In the genomic region with DNA sequence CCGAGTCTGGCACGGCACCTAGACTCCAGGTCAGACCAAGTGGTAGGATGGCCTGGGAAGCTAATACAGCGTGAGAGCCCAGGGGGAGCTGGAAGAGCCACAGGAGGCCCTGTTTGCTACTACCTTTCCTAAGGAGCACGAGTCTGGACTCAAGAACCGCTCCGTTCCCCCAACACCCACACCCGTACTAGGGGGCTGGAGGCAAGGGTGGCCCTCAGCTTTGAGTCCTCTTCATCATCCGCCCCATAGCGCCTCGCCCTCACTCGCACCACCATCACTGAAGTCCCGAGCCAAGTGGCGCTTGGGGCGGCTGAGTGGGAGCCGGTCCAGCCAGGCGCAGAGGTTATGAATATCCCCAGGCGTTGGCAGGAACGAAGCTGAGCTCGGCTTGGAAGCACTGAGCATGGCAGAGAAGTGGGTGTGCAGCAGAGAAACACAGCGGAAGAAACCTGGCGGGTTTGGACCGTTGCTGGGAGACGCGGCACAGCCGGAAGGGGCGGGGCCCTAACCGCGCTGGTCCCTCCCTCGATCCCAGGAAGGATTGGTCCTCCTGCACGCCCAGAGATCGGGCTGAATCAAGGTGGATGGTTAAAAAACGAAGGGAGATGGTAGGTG, we compare ENCODE assay signal across 8 mouse cellular contexts. TPM values are rescaled to one million over a fixed set of nuclear protein-coding genes. Genes with fewer than 3 reads are reported as not detected.
A peak's percentile ranks its signal among the peaks of the same experiment; 100 is the strongest.
DNase-seq lines count a peak whose midpoint lies in the region; ATAC-seq and TF ChIP-seq lines count a peak whose summit lies in the region.

A gene (minus strand): TSS at position 478 of the 615 bp plus-strand sequence.

- H3K27me3 ChIP-seq in erythroblast, embryonic 14.5 days (ENCODE audit: control insufficient read depth), result no peaks in the 10 kb centered on the region; the same call in 1 of the 2 replicates
- H3K27me3 ChIP-seq in heart, embryonic 11.5 days (ENCODE audit: control insufficient read depth, insufficient read depth, low read length), result peaks cover 42% of the 10 kb centered on the region
- H3K27me3 ChIP-seq in kidney, embryonic 14.5 days (ENCODE audit: control insufficient read depth, insufficient read depth, low read length), result no peaks in the 10 kb centered on the region
- H3K27me3 ChIP-seq in limb, embryonic 13.5 days, result no peaks in the 10 kb centered on the region
- no peaks in the 10 kb centered on the region for H3K27me3 ChIP-seq in midbrain, embryonic 14.5 days (ENCODE audit: control insufficient read depth, insufficient read depth, low read length)

- peak within 1 kb of the TSS; percentile 53 for H3K4me3 ChIP-seq in erythroblast, embryonic 14.5 days (replicated peaks)
- H3K4me3 ChIP-seq in heart, embryonic 11.5 days (ENCODE audit: low read depth, low read length), result peak within 1 kb of the TSS; percentile 57
- peak within 1 kb of the TSS; percentile 53 for H3K4me3 ChIP-seq in kidney, embryonic 14.5 days (ENCODE audit: low read length)
- peak within 1 kb of the TSS; percentile 63 for H3K4me3 ChIP-seq in limb, embryonic 13.5 days
- peak within 1 kb of the TSS; percentile 54 for H3K4me3 ChIP-seq in midbrain, embryonic 14.5 days (replicated peaks; ENCODE audit: low read depth, low read length)

- no peaks in the 10 kb centered on the region for H3K36me3 ChIP-seq in erythroblast, embryonic 14.5 days (ENCODE audit: control insufficient read depth)
- H3K36me3 ChIP-seq in heart, embryonic 11.5 days (ENCODE audit: control insufficient read depth, insufficient read depth, low read length), result no peaks in the 10 kb centered on the region
- H3K36me3 ChIP-seq in kidney, embryonic 14.5 days (ENCODE audit: control insufficient read depth, insufficient read depth, low read length), result no peaks in the 10 kb centered on the region
- no peaks in the 10 kb centered on the region for H3K36me3 ChIP-seq in limb, embryonic 13.5 days
- H3K36me3 ChIP-seq in midbrain, embryonic 14.5 days (ENCODE audit: control insufficient read depth, insufficient read depth, low read length), result no peaks in the 10 kb centered on the region

- peak; percentile 84 for DNase-seq in 3134 (ENCODE audit: extremely low read depth, insufficient read length, low spot score)
- peak; percentile 94 for DNase-seq in brain, embryonic 14.5 days (ENCODE audit: low read depth)
- DNase-seq in midbrain, embryonic 14.5 days, result peak; percentile 93
- DNase-seq in spleen, adult 18-20 months, result peak; percentile 49 to 68

- WGBS in heart, embryonic 11.5 days (ENCODE audit: insufficient replicate concordance), result 3% methylated on average over 32 of the region's 32 CpGs
- 4% methylated on average over 32 of the region's 32 CpGs for WGBS in kidney, embryonic 14.5 days
- WGBS in limb, embryonic 13.5 days, result 4% methylated on average over 32 of the region's 32 CpGs
- 4% methylated on average over 32 of the region's 32 CpGs for WGBS in midbrain, embryonic 14.5 days

- peak within 1 kb of the TSS; percentile 95 for H3K4me2 ChIP-seq in heart, embryonic 11.5 days
- peak within 1 kb of the TSS; percentile 76 for H3K4me2 ChIP-seq in kidney, embryonic 14.5 days (replicated peaks; ENCODE audit: low read depth, low read length)
- peak within 1 kb of the TSS; percentile 90 for H3K4me2 ChIP-seq in limb, embryonic 13.5 days (replicated peaks)
- H3K4me2 ChIP-seq in midbrain, embryonic 14.5 days (ENCODE audit: low read length), result peak within 1 kb of the TSS; percentile 84

- H3K27ac ChIP-seq in heart, embryonic 11.5 days (ENCODE audit: low read depth, low read length), result no peak within 1 kb of the TSS
- no peak within 1 kb of the TSS for H3K27ac ChIP-seq in kidney, embryonic 14.5 days (ENCODE audit: low read depth, low read length)
- H3K27ac ChIP-seq in limb, embryonic 13.5 days, result 0 out of 2 replicates have a peak within 1 kb of the TSS, but pooled peaks have one; percentile 28
- peak within 1 kb of the TSS; percentile 41; the same call in 1 of the 2 replicates for H3K27ac ChIP-seq in midbrain, embryonic 14.5 days (replicated peaks; ENCODE audit: low read depth, low read length)

- no peak for TF ChIP-seq CTCF in brain, embryonic 14.5 days (IDR thresholded peaks at IDR 0.05; ENCODE audit: borderline replicate concordance, extremely low read depth, insufficient read depth, insufficient read length)

- no peak for TF ChIP-seq POLR2A in brain, embryonic 14.5 days (IDR thresholded peaks at IDR 0.05; ENCODE audit: borderline replicate concordance, extremely low read depth, insufficient read depth, insufficient read length, poor library complexity, severe bottlenecking)

- H3K9me3 ChIP-seq in erythroblast, embryonic 14.5 days (ENCODE audit: control insufficient read depth, low read length), result no peaks in the 10 kb centered on the region
- H3K9me3 ChIP-seq in heart, embryonic 11.5 days (replicated peaks; ENCODE audit: control insufficient read depth, low read length), result no peaks in the 10 kb centered on the region
- H3K9me3 ChIP-seq in kidney, embryonic 14.5 days (ENCODE audit: control insufficient read depth, low read length), result no peaks in the 10 kb centered on the region
- H3K9me3 ChIP-seq in limb, embryonic 13.5 days, result no peaks in the 10 kb centered on the region
- H3K9me3 ChIP-seq in midbrain, embryonic 14.5 days (ENCODE audit: control insufficient read depth, low read length), result no peaks in the 10 kb centered on the region

- peak; percentile 66 for ATAC-seq in heart, embryonic 11.5 days (replicated peaks; ENCODE audit: insufficient number of reproducible peaks, low FRiP score, low TSS enrichment)
- peak; percentile 94 for ATAC-seq in kidney, embryonic 14.5 days (ENCODE audit: low FRiP score, low TSS enrichment)
- ATAC-seq in limb, embryonic 13.5 days (ENCODE audit: low FRiP score, low read depth), result peak; percentile 93
- ATAC-seq in midbrain, embryonic 14.5 days (ENCODE audit: low FRiP score, low TSS enrichment), result peak; percentile 89

- H3K4me1 ChIP-seq in erythroblast, embryonic 14.5 days (ENCODE audit: control insufficient read depth), result peaks cover 13% of the 10 kb centered on the region
- H3K4me1 ChIP-seq in heart, embryonic 11.5 days (ENCODE audit: control insufficient read depth, insufficient read depth, low read length), result peaks cover 6% of the 10 kb centered on the region
- H3K4me1 ChIP-seq in kidney, embryonic 14.5 days (ENCODE audit: control insufficient read depth, insufficient read depth, low read length), result 0 out of 2 replicates have a peak, but pooled peaks cover 4% of the 10 kb centered on the region
- H3K4me1 ChIP-seq in limb, embryonic 13.5 days, result peaks cover 10% of the 10 kb centered on the region; the same call in 1 of the 2 replicates
- H3K4me1 ChIP-seq in midbrain, embryonic 14.5 days (ENCODE audit: control insufficient read depth, insufficient read depth, low read length), result peaks cover 6% of the 10 kb centered on the region; the same call in 1 of the 2 replicates

- H3K9ac ChIP-seq in heart, embryonic 11.5 days (ENCODE audit: low read depth, low read length), result peak within 1 kb of the TSS; percentile 69
- H3K9ac ChIP-seq in kidney, embryonic 14.5 days (ENCODE audit: low read depth, low read length), result peak within 1 kb of the TSS; percentile 48; the same call in 1 of the 2 replicates
- peak within 1 kb of the TSS; percentile 67 for H3K9ac ChIP-seq in limb, embryonic 13.5 days
- peak within 1 kb of the TSS; percentile 67 for H3K9ac ChIP-seq in midbrain, embryonic 14.5 days (replicated peaks; ENCODE audit: low read length)

RNA-seq across cellular contexts. Expression of the gene that starts here (rescaled TPM):
- polyA plus RNA-seq in brain, embryonic 14.5 days (2012; rRNA removed), result 0.55 and 0.76 TPM in 2 replicates
- polyA plus RNA-seq in erythroblast, embryonic 14.5 days (2012), result not detected in 2 replicates
- 0.21 and 0.29 TPM in 2 replicates for polyA plus RNA-seq in heart, embryonic 11.5 days (2014; fragmentation: Nextera tagmentation; extraction: Ambion mirVana)
- 0.34 and 0.55 TPM in 2 replicates for polyA plus RNA-seq in kidney, embryonic 14.5 days (2014; fragmentation: Nextera tagmentation; extraction: Ambion mirVana)
- polyA plus RNA-seq in limb, embryonic 13.5 days (2015; fragmentation: Nextera tagmentation; extraction: Ambion mirVana), result 0.52 and 0.53 TPM in 2 replicates
- 0.74 and 0.76 TPM in 2 replicates for polyA plus RNA-seq in midbrain, embryonic 14.5 days (2014; fragmentation: Nextera tagmentation; extraction: Ambion mirVana)

Comparison
In these comparisons a context has a peak if more than half of its experiments do, and no peak if none do; other contexts are left out.
1. Peak in DNase-seq in brain, embryonic 14.5 days; RNA of the gene not detected or under 1 TPM.
2. Peak in ATAC-seq, H3K4me3 ChIP-seq, H3K9ac ChIP-seq and H3K4me2 ChIP-seq in heart, embryonic 11.5 days; RNA of the gene not detected or under 1 TPM.
3. Peak in ATAC-seq, H3K4me3 ChIP-seq, H3K9ac ChIP-seq and H3K4me2 ChIP-seq in kidney, embryonic 14.5 days; RNA of the gene not detected or under 1 TPM.
4. Peak in ATAC-seq, H3K4me3 ChIP-seq, H3K27ac ChIP-seq, H3K9ac ChIP-seq and H3K4me2 ChIP-seq in limb, embryonic 13.5 days; RNA of the gene not detected or under 1 TPM.
5. Peak in DNase-seq, ATAC-seq, H3K4me3 ChIP-seq, H3K27ac ChIP-seq, H3K9ac ChIP-seq and H3K4me2 ChIP-seq in midbrain, embryonic 14.5 days; RNA of the gene not detected or under 1 TPM.